In genomic region chr2:152859501-152859900, GRCm38 (mm10) we compare ENCODE assay signal across 22 mouse cellular contexts. TPM values are rescaled to one million over a fixed set of nuclear protein-coding genes. Genes with fewer than 3 reads are reported as not detected.
"Had no signal": no experiment of that assay in that cellular context is flagged by ENCODE, and none has a peak within 500 bp of the region (broad histone marks: within the 10 kb centered on the region; RNA-seq: fewer than 3 reads in every experiment).

No protein-coding gene starts in this region.

- DNase-seq: kidney, adult 9 months; kidney, postnatal 10 days; kidney, postnatal 36 days; layer of hippocampus, postnatal 36 days; liver, embryonic 13.5 days; lung, adult 2 months; lung, postnatal 14 days; lung, postnatal 4 days; right cerebral cortex, postnatal 14 days; right cerebral cortex, postnatal 4 days; thymus, adult 2 months; thymus, postnatal 14 days; thymus, postnatal 4 days had no signal

- H3K27ac ChIP-seq: left cerebral cortex, adult 2 months; liver, embryonic 13.5 days; midbrain, embryonic 12.5 days; neural tube, embryonic 13.5 days; stomach, postnatal 0 days had no signal

- H3K4me1 ChIP-seq: liver, embryonic 13.5 days; midbrain, embryonic 12.5 days; neural tube, embryonic 13.5 days had no signal

- H3K9ac ChIP-seq: liver, embryonic 13.5 days; midbrain, embryonic 12.5 days; neural tube, embryonic 13.5 days had no signal

- H3K27me3 ChIP-seq: liver, embryonic 13.5 days; midbrain, embryonic 12.5 days; neural tube, embryonic 13.5 days had no signal

- H3K4me3 ChIP-seq: left cerebral cortex, adult 2 months; liver, embryonic 13.5 days; midbrain, embryonic 12.5 days; myocyte; neural tube, embryonic 13.5 days had no signal

- H3K4me2 ChIP-seq: liver, embryonic 13.5 days; midbrain, embryonic 12.5 days; neural tube, embryonic 13.5 days had no signal

- H3K9me3 ChIP-seq: liver, embryonic 13.5 days; midbrain, embryonic 12.5 days; neural tube, embryonic 13.5 days had no signal

- ATAC-seq: midbrain, embryonic 16.5 days had no signal

RNA-seq across cellular contexts. Expression of gene Mylk2, which starts 51.7 kb away (rescaled TPM):
- polyA plus RNA-seq: limb, embryonic 11.5 days; liver, adult 2 months; liver, embryonic 13.5 days; midbrain, embryonic 12.5 days; neural tube, embryonic 13.5 days; stomach, embryonic 14.5 days had no signal
